Mouse (Mus musculus) erythroblast, embryonic 14.5 days (primary cell): ENCODE measurements around the gene Sae1. TPM values are rescaled to one million over a fixed set of nuclear protein-coding genes. Genes with fewer than 3 reads are reported as not detected.
"Not testable (repeated sequence)": the region's sequence is repeated elsewhere in the genome, so short reads cannot be mapped to it uniquely, and the experiment has no call there.

ENCODE experiments used
- H3K27me3 ChIP-seq: 2 replicates; pipeline ENCODE4 v1.6.1; 2012; ENCODE audit warnings: inconsistent platforms; ENCODE audit not compliant: control insufficient read depth
- H3K36me3 ChIP-seq: 2 replicates; pipeline ENCODE4 v1.6.1; 2012; ENCODE audit warnings: mild to moderate bottlenecking, inconsistent platforms; ENCODE audit not compliant: control insufficient read depth
- H3K4me1 ChIP-seq: 2 replicates; pipeline ENCODE4 v1.6.1; 2012; ENCODE audit warnings: inconsistent platforms; ENCODE audit not compliant: control insufficient read depth
- H3K4me3 ChIP-seq: replicated peaks from 2 replicates; pipeline ENCODE3; 2012; ENCODE audit warnings: moderate library complexity, mild to moderate bottlenecking, inconsistent platforms
- H3K9me3 ChIP-seq: 2 replicates; pipeline ENCODE4 v1.6.1; 2012; ENCODE audit warnings: low read length, inconsistent platforms, mixed read lengths; ENCODE audit not compliant: control insufficient read depth
- GATA1 ChIP-seq: IDR thresholded peaks from 2 replicates; pipeline ENCODE4 v1.6.1; 2012; ENCODE audit warnings: low read length, inconsistent platforms, mixed read lengths
- TAL1 ChIP-seq: IDR thresholded peaks from 3 replicates; pipeline ENCODE4 v1.6.1; 2012; ENCODE audit warnings: low read length, inconsistent platforms, mixed read lengths
- polyA plus RNA-seq: library from polyadenylated mRNA; stranded (reverse); fragments of >175 nt; gene quantifications from 2 replicates; pipeline ENCODE4 v1.2.3, GENCODE M21; 2012

The Sae1 gene
- polyA plus RNA-seq, 1 experiment = 2.0 TPM

- H3K4me3 ChIP-seq = peak overlapping the region; percentile 89
- peaks cover 4% of the 10 kb centered on the region for H3K36me3 ChIP-seq
- no peak for TF ChIP-seq GATA1
- TF ChIP-seq TAL1 = no peak
- peaks cover 68% of the 10 kb centered on the region for H3K4me1 ChIP-seq
- peaks cover 34% of the 10 kb centered on the region for H3K27me3 ChIP-seq
- H3K9me3 ChIP-seq = no peaks in the 10 kb centered on the region; the same call in 1 of the 2 replicates
Measured at GRCm38 (mm10) chr7:16309318-16310019, 78.1 kb downstream of the Sae1 start.

GRCm38 (mm10) chr7:16308555-16309317 is 78.9 kb downstream of the Sae1 start:
- no peak for TF ChIP-seq TAL1
- TF ChIP-seq GATA1 = no peak
- H3K27me3 ChIP-seq = peaks cover 34% of the 10 kb centered on the region
- H3K4me3 ChIP-seq = peak overlapping the region; percentile 89
- peaks cover 62% of the 10 kb centered on the region for H3K4me1 ChIP-seq
- H3K36me3 ChIP-seq = no peaks in the 10 kb centered on the region
- no peaks in the 10 kb centered on the region; the same call in 1 of the 2 replicates for H3K9me3 ChIP-seq

GRCm38 (mm10) chr7:16308093-16308492 is 79.5 kb downstream of the Sae1 start, which contains the start of gene Bbc3:
Gene Bbc3 (plus strand): TSS chr7:16308393.
- H3K4me1 ChIP-seq = peaks cover 55% of the 10 kb centered on the region
- H3K27me3 ChIP-seq = peaks cover 29% of the 10 kb centered on the region
- not testable (repeated sequence) for H3K36me3 ChIP-seq, H3K9me3 ChIP-seq
- H3K4me3 ChIP-seq = peak within 1 kb of the TSS; percentile 89

GRCm38 (mm10) chr7:16307141-16307540 is 80.5 kb downstream of the Sae1 start:
- not testable (repeated sequence) for H3K36me3 ChIP-seq, H3K9me3 ChIP-seq, H3K4me3 ChIP-seq
- Histone ChIP-seq H3K4me1 (peaks cover 46% of the 10 kb centered on the region), H3K27me3 (peaks cover 27% of the 10 kb centered on the region)

GRCm38 (mm10) chr7:16299419-16300035 is 88.1 kb downstream of the Sae1 start:
- Histone ChIP-seq H3K9me3 (peaks cover 4% of the 10 kb centered on the region; the same call in 1 of the 2 replicates), H3K4me1 (peaks cover 44% of the 10 kb centered on the region), H3K27me3 (peaks cover 56% of the 10 kb centered on the region), H3K36me3 (no peaks in the 10 kb centered on the region), H3K4me3 (no peak overlapping the region)
- TF ChIP-seq TAL1 (no peak), GATA1 (no peak)

- Histone ChIP-seq H3K27me3 (peaks cover 56% of the 10 kb centered on the region), H3K4me1 (peaks cover 50% of the 10 kb centered on the region)
Measured at GRCm38 (mm10) chr7:16298927-16299326, 88.7 kb downstream of the Sae1 start.

GRCm38 (mm10) chr7:16297616-16298015 is 90.0 kb downstream of the Sae1 start:
- Histone ChIP-seq H3K4me1 (peaks cover 52% of the 10 kb centered on the region), H3K27me3 (peaks cover 53% of the 10 kb centered on the region), H3K4me3 (no peak overlapping the region), H3K36me3 (no peaks in the 10 kb centered on the region), H3K9me3 (peaks cover 4% of the 10 kb centered on the region; the same call in 1 of the 2 replicates)
- no peak for TF ChIP-seq GATA1
- TF ChIP-seq TAL1 = no peak

More at GRCm38 (mm10) chr7:16298927-16299326, 88.7 kb downstream of the Sae1 start:
- Histone ChIP-seq H3K4me3 (no peak overlapping the region), H3K9me3 (peaks cover 4% of the 10 kb centered on the region; the same call in 1 of the 2 replicates), H3K36me3 (no peaks in the 10 kb centered on the region)
- TF ChIP-seq GATA1 = no peak
- TF ChIP-seq TAL1 = no peak

- H3K4me1 ChIP-seq = peaks cover 52% of the 10 kb centered on the region
- TF ChIP-seq TAL1 (no peak), GATA1 (no peak)
Measured at GRCm38 (mm10) chr7:16296766-16297390, 90.7 kb downstream of the Sae1 start.

GRCm38 (mm10) chr7:16296146-16296545 is 91.5 kb downstream of the Sae1 start:
- peaks cover 40% of the 10 kb centered on the region for H3K27me3 ChIP-seq
- H3K36me3 ChIP-seq = no peaks in the 10 kb centered on the region
- H3K4me3 ChIP-seq = peak overlapping the region; percentile 69
- peak; percentile 63 for TF ChIP-seq TAL1
- TF ChIP-seq GATA1 = no peak; the same call in 1 of the 2 replicates
- peaks cover 4% of the 10 kb centered on the region; the same call in 1 of the 2 replicates for H3K9me3 ChIP-seq
- H3K4me1 ChIP-seq = peaks cover 52% of the 10 kb centered on the region

More at GRCm38 (mm10) chr7:16296766-16297390, 90.7 kb downstream of the Sae1 start:
- Histone ChIP-seq H3K36me3 (no peaks in the 10 kb centered on the region), H3K27me3 (peaks cover 46% of the 10 kb centered on the region), H3K9me3 (peaks cover 4% of the 10 kb centered on the region; the same call in 1 of the 2 replicates), H3K4me3 (peak overlapping the region; percentile 69)
